Mouse (Mus musculus): ENCODE data around the gene Ddx46. TPM values are rescaled to one million over a fixed set of nuclear protein-coding genes. Genes with fewer than 3 reads are reported as not detected.
"Not testable (repeated sequence)": the region's sequence is repeated elsewhere in the genome, so short reads cannot be mapped to it uniquely, and the experiment has no call there.

Ddx46 gene
- total RNA-seq (2021) = 10 to 100 TPM; 26.0 TPM
- long read RNA-seq, experiment 1, full-length matches to known transcripts = 13 of 20 reads
- long read RNA-seq, experiment 1, partial matches to known transcripts = 5 of 20 reads
- long read RNA-seq, experiment 1, other reads (novel, unspliced or antisense) = 2 of 20 reads
- long read RNA-seq, experiment 2, full-length matches to known transcripts = 12 of 18 reads
- long read RNA-seq, experiment 2, partial matches to known transcripts = 2 of 18 reads
- long read RNA-seq, experiment 2, other reads (novel, unspliced or antisense) = 4 of 18 reads

- intact Hi-C loops (cut with DNase I) = no loop called here
- peak; percentile 94 to 97 for DNase-seq
Measured at GRCm38 (mm10) chr13:55634639-55635127, at the start of gene Ddx46. Gene Ddx46 (plus strand): TSS chr13:55635027.

- DNase-seq = no peak
- intact Hi-C loops (cut with DNase I) = no loop called here
Measured at GRCm38 (mm10) chr13:55591961-55592490, 42.8 kb upstream of the Ddx46 start.

GRCm38 (mm10) chr13:55592512-55593253 is 42.1 kb upstream of the Ddx46 start:
- peak; percentile 97 for DNase-seq
- intact Hi-C loops (cut with DNase I) = no loop called here

- intact Hi-C loops (cut with DNase I) = no loop called here
- DNase-seq = no peak
Measured at GRCm38 (mm10) chr13:55593254-55593747, 41.5 kb upstream of the Ddx46 start.

DNA sequence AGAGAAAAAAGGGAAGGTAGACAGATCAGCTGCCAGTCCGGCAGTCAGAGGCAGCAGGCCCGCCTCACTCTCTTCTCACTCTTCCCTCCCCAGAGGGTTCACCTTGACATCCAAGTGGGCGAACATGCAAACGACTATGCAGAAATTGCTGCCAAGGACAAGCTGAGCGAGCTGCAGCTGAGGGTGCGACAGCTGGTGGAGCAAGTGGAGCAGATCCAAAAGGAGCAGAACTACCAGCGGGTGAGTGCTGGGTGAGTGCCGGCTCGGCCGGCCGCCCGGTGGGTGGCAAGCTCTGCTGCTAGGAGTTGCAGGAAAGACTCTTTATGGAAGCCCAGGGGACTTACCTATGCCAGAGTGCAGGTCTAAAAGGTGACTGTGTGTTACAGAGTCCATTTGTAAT is 39.5 kb upstream of the Ddx46 start:
- no peak for DNase-seq
- intact Hi-C loops (cut with DNase I) = no loop called here

DNA sequence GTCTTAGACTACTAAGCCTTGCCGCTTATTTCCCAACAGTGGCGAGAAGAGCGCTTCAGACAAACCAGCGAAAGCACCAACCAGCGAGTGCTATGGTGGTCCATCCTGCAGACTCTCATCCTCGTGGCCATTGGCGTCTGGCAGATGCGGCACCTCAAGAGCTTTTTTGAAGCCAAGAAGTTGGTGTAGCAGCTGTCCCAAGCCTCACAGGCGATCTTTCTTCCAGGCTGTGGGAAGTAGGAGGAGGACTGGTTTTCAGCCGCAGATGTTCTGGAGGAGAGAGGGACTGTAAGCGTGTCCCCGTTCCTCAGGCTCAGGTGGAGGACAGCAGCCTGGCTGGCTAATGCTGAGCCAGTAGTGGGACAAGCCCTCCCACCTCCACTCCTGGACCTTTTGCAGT is 38.0 kb upstream of the Ddx46 start:
- DNase-seq = no peak
- intact Hi-C loops (cut with DNase I) = no loop called here

GRCm38 (mm10) chr13:55599566-55600540 is 35.0 kb upstream of the Ddx46 start, which contains the start of gene B4galt7:
Gene B4galt7 (plus strand): TSS chr13:55599896.
- peak; percentile 90 to 92 for DNase-seq
- intact Hi-C loops (cut with DNase I) = loop anchor here (2.0 kb wide), 2 partner anchors 21 to 129 kb away; no protein-coding TSS in a partner anchor

GRCm38 (mm10) chr13:55600657-55601056 is 34.2 kb upstream of the Ddx46 start:
- intact Hi-C loops (cut with DNase I) = loop anchor here (1.0 to 2.0 kb wide), 3 partner anchors 20 to 128 kb away; no protein-coding TSS in a partner anchor
- no peak for DNase-seq

DNA sequence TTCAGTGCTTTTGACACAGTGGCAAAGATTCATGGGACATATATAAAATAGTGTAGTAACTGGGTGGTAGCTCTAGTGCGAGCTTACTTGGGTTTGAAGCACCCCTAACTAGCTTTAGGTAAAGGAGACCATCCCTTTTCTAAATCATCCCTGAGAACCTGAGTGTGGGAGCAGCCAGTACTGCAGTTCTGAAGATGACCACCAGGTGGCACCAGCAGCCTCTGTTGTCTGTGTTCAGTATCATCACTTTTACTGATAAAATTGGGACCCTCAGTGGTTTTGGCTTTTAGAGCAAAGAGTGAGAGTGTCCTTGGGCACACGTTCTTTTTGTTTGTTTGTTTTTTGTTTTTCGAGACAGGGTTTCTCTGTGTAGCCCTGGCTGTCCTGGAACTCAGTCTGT is 33.2 kb upstream of the Ddx46 start:
- intact Hi-C loops (cut with DNase I) = loop anchor here (1.0 to 2.0 kb wide), 3 partner anchors 19 to 127 kb away; no protein-coding TSS in a partner anchor
- DNase-seq = peak; percentile 84 to 90

DNA sequence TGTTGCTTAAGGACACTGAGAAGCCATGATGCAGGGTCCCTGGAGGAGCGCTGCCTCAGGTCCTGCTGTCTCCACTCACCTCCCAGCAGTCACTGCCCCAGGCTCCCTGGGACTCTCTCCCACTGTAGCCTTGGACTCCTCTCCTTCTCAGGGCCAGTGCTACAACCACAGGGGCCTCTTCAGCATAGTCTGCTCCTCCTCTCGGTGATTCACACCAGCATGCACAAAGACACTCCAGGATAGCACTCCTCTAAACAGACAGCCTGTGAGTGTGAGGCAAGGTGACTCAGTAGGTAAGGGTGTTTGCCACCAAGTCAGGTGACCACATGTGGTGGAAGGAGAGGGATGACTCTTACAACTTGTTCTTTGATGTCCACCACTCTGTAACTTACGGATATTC is 30.2 kb upstream of the Ddx46 start:
- intact Hi-C loops (cut with DNase I) = no loop called here
- DNase-seq = no peak

DNA sequence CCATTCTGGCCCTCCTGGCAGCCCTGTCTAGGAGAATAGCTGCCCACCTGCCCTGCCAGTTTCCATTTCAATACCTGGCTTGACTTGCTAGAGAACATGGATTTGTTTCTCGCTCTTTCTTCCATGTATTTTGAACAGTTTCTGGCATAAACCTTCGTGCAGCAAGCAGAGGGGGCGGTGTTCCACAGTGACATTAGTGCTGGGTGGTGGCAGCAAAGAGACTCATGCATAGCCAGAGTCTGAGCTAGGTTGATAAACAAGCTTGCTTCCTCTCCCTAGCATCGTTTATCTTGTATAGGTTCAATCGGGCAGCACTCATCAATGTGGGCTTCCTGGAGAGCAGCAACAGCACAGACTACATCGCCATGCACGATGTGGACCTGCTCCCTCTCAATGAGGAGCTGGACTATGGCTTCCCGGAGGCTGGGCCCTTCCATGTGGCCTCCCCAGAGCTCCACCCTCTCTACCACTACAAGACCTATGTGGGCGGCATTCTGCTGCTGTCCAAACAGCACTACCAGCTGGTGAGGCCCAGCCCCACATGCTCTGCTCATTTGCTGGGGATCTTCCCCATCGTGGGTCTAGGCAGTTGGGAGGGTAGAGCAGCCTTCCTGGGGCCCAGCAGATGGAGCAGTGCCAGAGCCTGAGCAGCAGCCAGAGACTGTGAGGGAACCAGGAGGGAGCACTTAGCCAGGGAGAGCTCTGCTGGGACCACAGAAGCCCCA is 27.8 kb upstream of the Ddx46 start:
- intact Hi-C loops (cut with DNase I) = no loop called here
- DNase-seq = no peak

DNA sequence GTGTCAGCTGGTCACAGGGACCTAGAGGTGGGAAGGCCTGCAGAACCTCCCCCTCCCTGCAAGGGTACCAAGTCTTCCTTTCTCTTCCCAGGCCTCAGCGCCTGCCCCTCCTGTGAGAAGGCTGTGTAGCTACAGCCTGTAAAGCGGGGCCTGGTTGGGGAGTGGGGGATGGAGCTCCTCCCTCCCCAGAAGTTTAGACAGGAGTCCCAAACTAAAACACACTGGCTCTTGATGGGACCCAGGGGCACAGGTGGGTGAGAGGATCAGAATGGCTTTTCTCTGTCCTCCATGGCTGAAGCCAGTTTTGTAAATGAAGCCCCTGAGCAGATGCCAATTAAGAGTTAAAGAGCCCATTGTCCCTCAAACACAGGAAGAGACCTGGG is 27.2 kb upstream of the Ddx46 start:
- no peak for DNase-seq
- intact Hi-C loops (cut with DNase I) = no loop called here

- DNase-seq = no peak
- intact Hi-C loops (cut with DNase I) = no loop called here
Measured at GRCm38 (mm10) chr13:55611996-55612395, 22.8 kb upstream of the Ddx46 start.

DNA sequence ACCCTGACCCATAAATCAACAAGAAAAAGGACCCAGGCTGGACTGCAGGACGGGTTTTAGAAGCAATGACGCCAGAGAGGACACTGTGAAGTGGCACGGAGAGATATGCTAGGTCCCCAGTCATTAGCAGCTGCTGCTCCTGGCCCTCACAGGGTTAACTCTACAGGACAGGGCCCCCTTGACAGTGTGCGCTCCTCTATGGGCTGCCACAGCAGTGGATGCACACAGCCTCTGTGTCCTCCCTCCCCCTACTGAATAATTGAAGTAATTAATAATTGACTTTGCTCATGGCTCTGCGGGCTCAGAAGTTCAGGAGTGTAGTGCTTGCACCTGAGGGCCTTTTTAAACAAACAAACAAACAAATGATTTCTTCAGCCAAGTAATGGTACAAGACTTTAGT is 21.4 kb upstream of the Ddx46 start:
- no peak for DNase-seq

DNA sequence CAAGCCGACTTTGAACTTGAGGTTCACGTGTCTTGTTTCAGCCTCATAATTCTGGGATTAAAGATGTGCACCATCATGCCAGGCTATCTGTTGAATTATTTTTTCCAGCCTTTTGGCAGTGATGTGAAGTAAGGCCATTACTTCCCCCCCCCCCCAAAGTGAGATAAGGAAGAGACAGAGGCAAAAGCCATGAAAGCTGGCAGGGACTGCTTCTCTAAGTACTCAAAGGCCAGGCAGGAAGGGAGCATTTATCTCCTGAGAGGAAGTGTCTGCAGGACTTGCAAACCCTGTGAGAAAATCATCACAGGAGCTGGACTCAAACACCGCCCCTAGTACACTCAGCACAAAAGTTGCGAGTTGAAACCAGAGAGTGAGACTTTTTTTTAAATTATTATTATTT is 15.5 kb upstream of the Ddx46 start:
- DNase-seq = no peak
- intact Hi-C loops (cut with DNase I) = no loop called here

More for the DNA sequence above, 21.4 kb upstream of the Ddx46 start:
- intact Hi-C loops (cut with DNase I) = no loop called here

DNA sequence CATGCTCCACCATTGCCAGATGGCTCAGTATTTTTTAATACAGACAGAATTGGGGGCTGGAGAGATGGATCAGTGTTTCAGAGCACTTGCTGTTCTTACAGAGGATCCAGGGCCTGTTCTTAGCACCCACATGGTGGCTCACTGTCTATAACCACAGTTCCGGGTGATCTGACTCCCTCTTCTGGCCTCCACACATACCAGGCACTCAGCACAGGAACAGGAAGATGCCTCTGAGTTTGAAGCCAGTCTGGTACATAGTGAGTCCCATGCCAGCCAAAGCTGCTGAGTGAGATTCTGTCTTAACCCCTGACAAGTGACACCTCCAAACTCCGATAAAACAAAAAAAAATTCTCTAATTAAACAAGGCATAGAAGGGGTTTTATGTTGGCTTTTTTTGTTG is 14.6 kb upstream of the Ddx46 start:
- no peak for DNase-seq
- intact Hi-C loops (cut with DNase I) = loop anchor here (2.0 kb wide), 1 partner anchor 19 kb away; no protein-coding TSS in a partner anchor

DNA sequence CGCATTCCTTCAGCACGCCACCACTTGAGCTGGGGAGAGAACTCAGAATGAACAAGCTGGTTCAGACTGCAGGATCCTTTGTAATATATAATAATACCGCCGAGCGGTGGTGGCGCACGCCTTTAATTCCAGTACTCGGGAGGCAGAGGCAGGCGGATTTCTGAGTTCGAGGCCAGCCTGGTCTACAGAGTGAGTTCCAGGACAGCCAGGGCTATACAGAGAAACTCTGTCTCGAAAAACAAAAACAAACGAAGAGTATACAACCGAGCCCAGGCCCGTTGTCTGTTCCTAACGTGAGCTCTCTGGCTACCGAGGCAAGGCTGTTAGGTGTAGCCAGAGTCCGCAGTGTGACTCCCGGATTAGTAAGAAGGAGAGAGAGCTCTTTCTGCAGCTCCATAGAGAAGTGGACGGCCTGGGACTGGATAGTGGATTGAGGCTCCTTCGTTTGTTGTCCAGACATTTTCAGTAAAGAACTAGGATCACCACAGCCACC is 12.6 kb upstream of the Ddx46 start:
- intact Hi-C loops (cut with DNase I); DNase-seq: not testable (repeated sequence)

DNA sequence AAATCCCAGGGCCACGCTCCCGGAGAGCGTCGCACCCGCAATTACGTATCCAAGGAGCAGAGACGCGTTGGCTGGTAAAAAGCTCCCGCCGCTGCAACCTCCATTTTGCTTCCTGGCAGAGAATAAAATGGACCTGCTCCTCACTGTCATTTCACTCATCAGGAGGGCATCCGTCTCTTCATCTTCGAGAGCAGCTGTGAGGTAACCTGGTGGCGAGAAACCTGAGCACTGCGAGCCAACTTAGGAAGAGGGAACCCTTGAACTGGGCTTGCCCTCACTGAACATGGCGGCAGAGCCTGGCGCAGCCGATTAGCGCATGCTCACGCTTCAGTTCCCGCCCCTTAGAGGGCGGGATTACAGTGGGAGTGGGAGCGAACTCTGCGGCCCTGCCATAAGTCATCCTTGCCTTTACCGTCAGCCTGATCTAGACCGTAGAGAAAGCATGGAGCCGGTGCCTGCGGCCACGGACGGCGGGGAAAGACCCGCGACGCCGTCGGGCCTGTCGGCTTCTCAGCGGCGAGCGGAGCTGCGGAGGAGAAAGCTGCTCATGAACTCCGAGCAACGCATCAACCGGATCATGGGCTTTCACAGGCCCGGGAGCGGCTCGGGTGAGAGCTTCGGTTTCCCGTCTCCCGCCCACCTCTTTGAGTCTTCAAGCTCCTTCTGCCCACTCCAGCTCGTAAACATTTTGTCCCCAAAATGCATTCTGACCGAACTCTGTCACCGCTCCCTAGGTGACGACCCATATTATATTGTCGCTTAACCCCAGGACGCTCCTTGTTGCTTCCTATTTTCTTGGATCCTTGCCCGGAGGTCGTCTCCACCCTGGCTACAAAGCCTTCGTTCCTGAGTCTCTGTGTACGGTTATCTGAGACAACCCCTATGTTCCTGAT is 11.9 kb upstream of the Ddx46 start, which contains the start of gene Caml:
Gene Caml, plus strand, starts transcription at position 357 of the 893 bp plus-strand sequence.
- intact Hi-C loops (cut with DNase I) = no loop called here
- DNase-seq = peak; percentile 87 to 91
